Mouse (Mus musculus) heart, postnatal 0 days (tissue): ENCODE data around the gene Entpd5. TPM values are rescaled to one million over a fixed set of nuclear protein-coding genes. Genes with fewer than 3 reads are reported as not detected.

Experiments
- ATAC-seq: fragments of 200-750 bp; cut with Nextera tagmentation; 2 replicates; pipeline ENCODE4 v1.8.0; 2017; ENCODE audit warnings: low read depth, moderate number of reproducible peaks, moderate library complexity; ENCODE audit not compliant: insufficient read depth
- DNase-seq: peaks from one replicate; pipeline ENCODE4 v3.0.0-alpha.2; 2016; ENCODE audit warnings: low spot score
- H3K27ac ChIP-seq: fragments of 300-500 bp; sonication (generic); 2 replicates; pipeline ENCODE4 v1.5.1; 2014; ENCODE audit warnings: low read depth, mild to moderate bottlenecking
- H3K27me3 ChIP-seq: fragments of 300-500 bp; sonication (generic); 2 replicates; pipeline ENCODE4 v1.6.1; 2014; ENCODE audit warnings: low read length, mixed read lengths; ENCODE audit not compliant: control insufficient read depth, insufficient read depth
- H3K36me3 ChIP-seq: fragments of 300-500 bp; sonication (generic); replicated peaks from 2 replicates; pipeline ENCODE4 v1.6.1; 2014; ENCODE audit warnings: low read length, mixed read lengths; ENCODE audit not compliant: control insufficient read depth, insufficient read depth
- H3K4me1 ChIP-seq: fragments of 300-500 bp; sonication (generic); 2 replicates; pipeline ENCODE4 v1.6.1; 2014; ENCODE audit warnings: antibody characterized with exemption; ENCODE audit not compliant: control insufficient read depth, insufficient read depth
- H3K4me2 ChIP-seq: fragments of 300-500 bp; sonication (generic); 2 replicates; pipeline ENCODE4 v1.6.1; 2014; ENCODE audit warnings: low read depth, mild to moderate bottlenecking, low read length, moderate library complexity
- H3K4me3 ChIP-seq: fragments of 300-500 bp; sonication (generic); 2 replicates; pipeline ENCODE4 v1.5.1; 2014; ENCODE audit warnings: low read depth, low read length
- H3K9ac ChIP-seq: fragments of 300-500 bp; sonication (generic); replicated peaks from 2 replicates; pipeline ENCODE4 v1.6.1; 2014; ENCODE audit warnings: low read depth, low read length, mixed read lengths
- H3K9me3 ChIP-seq: fragments of 300-500 bp; sonication (generic); replicated peaks from 2 replicates; pipeline ENCODE4 v1.6.1; 2016; ENCODE audit warnings: low read length; ENCODE audit not compliant: control insufficient read depth
- CTCF ChIP-seq: IDR thresholded peaks from 2 replicates; pipeline ENCODE4 v1.5.1; 2016; ENCODE audit warnings: antibody characterized with exemption, control low read depth, low read depth
- EP300 ChIP-seq: IDR thresholded peaks from 2 replicates; pipeline ENCODE4 v1.6.1; 2016; ENCODE audit warnings: antibody characterized with exemption, low read depth
- WGBS: fragments of 180-500 bp; shearing (Covaris S2); extraction: QIAGEN DNeasy Blood & Tissue Kit; methylation state at CpG from one replicate; pipeline ENCODE4 v1.1.7; 2014; 5-methylcytosine and 5-hydroxymethylcytosine counted together
- polyA plus RNA-seq: library from polyadenylated mRNA; unstranded; fragments of >200 nt; fragmentation: Nextera tagmentation; extraction: Ambion mirVana; gene quantifications from 2 replicates; pipeline ENCODE4 v1.2.1, GENCODE M21; 2015
- total RNA-seq: library from RNA; depleted of rRNA; stranded (reverse); fragments of >200 nt; gene quantifications from 2 replicates; pipeline ENCODE4 v1.2.3, GENCODE M21; 2014; ENCODE audit warnings: low replicate concordance; rRNA removed

Gene Entpd5
- total RNA-seq, result 37.6 and 59.8 TPM in 2 replicates
- 37.5 and 40.5 TPM in 2 replicates for polyA plus RNA-seq

DNA sequence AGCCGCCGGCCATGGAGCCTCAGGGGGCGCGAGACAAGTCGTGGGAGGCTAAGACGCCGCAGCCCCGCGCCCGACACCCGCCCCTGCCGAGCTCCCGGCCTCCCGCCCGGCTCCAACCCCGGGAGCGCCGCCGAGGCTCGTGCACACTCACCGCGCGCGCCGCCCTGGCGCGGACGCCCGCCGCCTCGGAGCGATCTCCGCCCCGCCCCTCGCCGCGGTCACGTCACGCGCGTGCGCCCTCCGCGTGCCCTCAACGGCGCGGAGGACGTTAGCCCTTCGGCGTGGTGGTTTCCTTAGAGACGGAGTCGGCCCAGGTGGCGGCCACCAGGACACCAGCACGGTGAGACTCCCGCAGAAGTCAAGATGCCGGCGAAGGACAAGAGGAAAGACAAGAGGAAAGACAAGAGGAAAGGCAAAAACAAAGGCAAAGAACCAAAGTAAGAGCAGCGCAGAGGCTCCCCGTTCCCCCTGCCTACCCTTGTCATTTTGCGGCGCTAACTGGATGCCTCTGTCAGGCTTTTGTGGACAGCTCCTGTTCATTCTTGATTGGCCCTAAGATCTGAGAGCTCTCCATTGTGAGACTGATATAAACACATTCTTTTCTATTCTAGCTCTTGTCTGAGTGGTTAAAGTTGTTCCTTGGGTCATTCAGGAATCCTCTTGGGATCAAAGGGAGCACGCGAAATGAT is at the start of gene Entpd5, which contains the start of gene Bbof1:
Entpd5 (minus strand) TSS at position 211 of the 689 bp plus-strand sequence.
Bbof1 (plus strand) TSS at position 253 of the 689 bp plus-strand sequence.
- Histone ChIP-seq H3K9ac (peak within 1 kb of the TSS; percentile 74), H3K36me3 (no peaks in the 10 kb centered on the region), H3K27ac (peak within 1 kb of the TSS; percentile 91), H3K9me3 (no peaks in the 10 kb centered on the region), H3K4me2 (peak within 1 kb of the TSS; percentile 97), H3K4me1 (no peaks in the 10 kb centered on the region), H3K27me3 (no peaks in the 10 kb centered on the region), H3K4me3 (peak within 1 kb of the TSS; percentile 66)
- DNase-seq (peak; percentile 80), ATAC-seq (peak; percentile 97)
- WGBS, result 1% methylated on average over 58 of the region's 63 CpGs
- TF ChIP-seq CTCF (no peak), EP300 (no peak)

DNA sequence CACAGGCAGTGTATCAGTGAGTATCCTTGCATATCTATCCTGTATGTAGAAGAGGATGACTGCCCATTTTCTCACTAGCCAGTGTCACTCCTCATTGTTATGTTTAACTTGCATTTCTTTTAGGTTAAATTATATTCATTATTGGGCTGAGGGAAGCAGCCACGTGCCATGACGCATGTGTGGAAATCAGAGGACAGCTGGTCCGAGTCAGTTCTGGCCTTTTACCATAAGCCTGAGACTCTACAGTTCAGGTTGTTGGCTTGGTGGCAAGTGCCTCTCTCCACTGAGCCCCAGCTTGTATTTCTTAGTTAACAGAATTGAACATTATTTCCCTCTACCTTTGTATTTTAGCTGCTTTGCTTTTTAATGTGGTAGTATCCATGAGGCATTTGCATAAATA is 48.1 kb upstream of the Entpd5 start:
- DNase-seq (no peak), ATAC-seq (no peak)
- Histone ChIP-seq H3K9me3 (no peaks in the 10 kb centered on the region), H3K27ac (no peak overlapping the region), H3K36me3 (peaks cover 39% of the 10 kb centered on the region), H3K4me1 (peaks cover 11% of the 10 kb centered on the region), H3K27me3 (no peaks in the 10 kb centered on the region), H3K4me3 (no peak overlapping the region), H3K9ac (no peak overlapping the region), H3K4me2 (no peak overlapping the region)
- 91% methylated on average over 3 of the region's 3 CpGs for WGBS
- no peak for TF ChIP-seq CTCF
- TF ChIP-seq EP300, result no peak

DNA sequence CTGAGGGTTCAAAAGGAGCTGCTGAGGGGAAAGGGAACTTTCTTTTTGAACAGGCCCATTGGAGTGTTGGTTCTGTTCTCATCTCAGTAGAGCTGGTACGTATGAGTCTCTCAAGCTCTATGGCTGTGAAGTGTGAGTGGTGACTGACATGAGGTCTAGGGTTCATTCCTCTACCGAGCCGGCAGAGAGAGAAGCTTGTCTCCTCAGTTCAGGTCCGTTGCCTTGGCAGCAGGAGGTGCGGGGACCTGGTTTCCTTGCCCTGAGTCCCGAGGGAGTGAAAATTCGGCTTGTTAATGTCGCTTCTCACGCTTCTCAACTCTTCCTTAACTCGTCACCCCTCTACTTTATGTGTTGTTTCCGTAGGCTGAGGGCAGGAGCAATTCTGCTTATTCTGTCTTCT is 43.0 kb upstream of the Entpd5 start:
- Histone ChIP-seq H3K4me3 (peak overlapping the region; percentile 65), H3K27me3 (no peaks in the 10 kb centered on the region), H3K36me3 (peaks cover under 1% of the 10 kb centered on the region), H3K9ac (peak overlapping the region; percentile 62), H3K4me1 (peaks cover 21% of the 10 kb centered on the region), H3K9me3 (no peaks in the 10 kb centered on the region), H3K27ac (peak overlapping the region; percentile 96), H3K4me2 (peak overlapping the region; percentile 72)
- DNase-seq (no peak), ATAC-seq (no peak)
- WGBS, result 2% methylated on average over 11 of the region's 11 CpGs
- TF ChIP-seq EP300, result no peak
- TF ChIP-seq CTCF, result no peak

DNA sequence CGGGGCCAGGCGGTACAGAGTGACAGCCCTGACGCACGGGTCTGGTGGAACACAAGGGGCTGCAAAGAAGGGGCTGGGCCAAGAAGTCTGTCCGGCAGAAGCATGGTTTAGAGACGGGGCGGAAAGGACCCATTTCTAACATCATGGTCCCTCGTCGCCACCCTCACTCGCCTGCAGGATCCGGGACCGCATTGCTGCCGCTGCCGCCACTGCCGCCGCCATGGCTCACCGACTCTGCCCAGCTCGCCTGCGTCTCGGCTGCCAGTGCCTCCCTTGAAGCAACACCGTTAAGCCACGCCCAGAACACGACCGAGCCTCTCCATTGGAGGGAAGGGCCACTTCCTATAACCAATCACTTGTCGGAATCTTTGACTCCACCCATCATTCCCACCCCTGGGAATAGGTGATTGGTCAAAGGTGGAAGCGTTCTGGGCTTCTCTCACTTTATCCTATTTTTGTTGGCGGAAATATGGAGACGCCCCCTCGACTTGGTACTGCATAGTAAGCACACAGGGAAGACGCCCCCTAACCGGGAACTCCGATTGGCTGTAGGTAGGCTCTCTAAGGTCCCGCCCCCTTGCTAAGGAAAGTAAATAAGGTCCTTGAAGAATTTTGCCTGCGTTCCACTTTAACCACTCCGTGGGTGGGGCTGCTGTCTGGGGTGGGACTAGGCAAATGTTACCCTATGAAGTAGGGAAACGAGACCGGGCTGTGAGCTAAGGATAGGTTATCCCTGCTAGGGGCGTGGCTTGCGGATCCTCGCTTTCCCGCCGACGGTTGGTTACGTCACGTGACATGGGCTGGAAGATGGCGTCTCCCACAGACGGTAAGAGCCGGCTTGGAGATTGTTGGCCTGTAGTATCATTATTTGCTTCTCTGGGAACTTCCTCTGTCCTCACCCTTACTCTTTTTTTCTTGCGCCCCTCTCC is 42.2 kb upstream of the Entpd5 start, which contains the start of the genes Aldh6a1 and Lin52:
Aldh6a1 (minus strand) TSS at position 287 of the 929 bp plus-strand sequence.
Lin52 (plus strand) TSS at position 705 of the 929 bp plus-strand sequence.
- under 1% methylated on average over 48 of the region's 49 CpGs for WGBS
- H3K4me2 ChIP-seq, result peak within 1 kb of the TSS; percentile 72
- H3K4me3 ChIP-seq, result peak within 1 kb of the TSS; percentile 65
- ATAC-seq (peak; percentile 95), DNase-seq (peak; percentile 100)
- no peaks in the 10 kb centered on the region for H3K9me3 ChIP-seq
- H3K27me3 ChIP-seq, result no peaks in the 10 kb centered on the region
- peaks cover 21% of the 10 kb centered on the region for H3K4me1 ChIP-seq
- H3K36me3 ChIP-seq, result no peaks in the 10 kb centered on the region
- TF ChIP-seq CTCF (no peak), EP300 (peak; percentile 83)
- H3K27ac ChIP-seq, result peak within 1 kb of the TSS; percentile 96
- H3K9ac ChIP-seq, result peak within 1 kb of the TSS; percentile 72

DNA sequence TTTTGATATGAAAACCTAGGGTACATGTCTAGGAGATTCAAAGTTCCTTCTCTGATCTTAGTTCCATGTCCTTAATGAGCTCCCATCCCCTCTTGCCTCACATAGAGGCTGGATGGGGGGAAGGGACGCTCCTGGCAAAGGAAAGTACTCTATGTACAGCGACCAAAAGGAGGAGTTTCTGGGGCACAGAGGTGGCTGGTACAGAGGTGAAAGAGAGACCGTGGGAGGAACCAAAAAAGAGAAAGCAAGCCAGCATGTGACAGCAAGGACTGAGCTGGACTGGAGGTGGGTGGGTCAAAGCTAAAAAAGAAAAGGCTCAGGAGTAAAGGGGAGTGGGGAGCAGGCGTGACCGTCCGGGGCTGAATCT is 41.5 kb upstream of the Entpd5 start:
- peak overlapping the region; percentile 72 for H3K4me2 ChIP-seq
- H3K9me3 ChIP-seq, result no peaks in the 10 kb centered on the region
- H3K9ac ChIP-seq, result peak overlapping the region; percentile 72
- no peaks in the 10 kb centered on the region for H3K27me3 ChIP-seq
- WGBS, result 2% methylated on average over 6 of the region's 6 CpGs
- ATAC-seq (peak; percentile 33), DNase-seq (peak; percentile 63)
- no peak for TF ChIP-seq CTCF
- TF ChIP-seq EP300, result no peak
- peak overlapping the region; percentile 96 for H3K27ac ChIP-seq
- peak overlapping the region; percentile 65 for H3K4me3 ChIP-seq
- H3K4me1 ChIP-seq, result peaks cover 21% of the 10 kb centered on the region
- no peaks in the 10 kb centered on the region for H3K36me3 ChIP-seq
